In genomic region chr3:31841253-31841652, GRCm38 (mm10) we compare ENCODE assay signal across 13 mouse cellular contexts.
"Had no signal": no experiment of that assay in that cellular context is flagged by ENCODE, and none has a peak within 500 bp of the region (broad histone marks: within the 10 kb centered on the region; RNA-seq: fewer than 3 reads in every experiment).

No protein-coding gene starts in this region.

- H3K4me1 ChIP-seq: limb, embryonic 13.5 days; midbrain, embryonic 12.5 days; neural tube, embryonic 15.5 days had no signal

- H3K27ac ChIP-seq: kidney, postnatal 0 days; limb, embryonic 13.5 days; liver, embryonic 14.5 days; midbrain, embryonic 12.5 days; neural tube, embryonic 15.5 days had no signal

- H3K9ac ChIP-seq: limb, embryonic 13.5 days; liver, embryonic 14.5 days; midbrain, embryonic 12.5 days; neural tube, embryonic 15.5 days had no signal

- H3K4me2 ChIP-seq: limb, embryonic 13.5 days; midbrain, embryonic 12.5 days; neural tube, embryonic 15.5 days had no signal

- H3K4me3 ChIP-seq: limb, embryonic 13.5 days; midbrain, embryonic 12.5 days; myocyte; neural tube, embryonic 15.5 days had no signal

- H3K9me3 ChIP-seq: limb, embryonic 13.5 days; midbrain, embryonic 12.5 days; neural tube, embryonic 15.5 days had no signal

- H3K36me3 ChIP-seq: limb, embryonic 13.5 days; midbrain, embryonic 12.5 days; neural tube, embryonic 15.5 days had no signal

- H3K27me3 ChIP-seq: limb, embryonic 13.5 days; midbrain, embryonic 12.5 days; neural tube, embryonic 15.5 days had no signal

- DNase-seq: kidney, postnatal 36 days; layer of hippocampus, adult 9-11 months; layer of hippocampus, postnatal 36 days; lung, adult 18-20 months; right cerebral cortex, adult 18-20 months; right cerebral cortex, postnatal 25 days; thymus, postnatal 4 days had no signal
